Mouse (Mus musculus) forebrain, postnatal 0 days (tissue): ENCODE measurements around the gene Ddx39. TPM values are rescaled to one million over a fixed set of nuclear protein-coding genes. Genes with fewer than 3 reads are reported as not detected.

Experiments
- ATAC-seq: fragments of 200-750 bp; cut with Nextera tagmentation; 2 replicates; pipeline ENCODE4 v1.8.0; 2017; ENCODE audit warnings: mild to moderate bottlenecking, moderate library complexity
- DNase-seq: peaks from one replicate; pipeline ENCODE4 v3.0.0-alpha.2; 2015
- H3K27ac ChIP-seq: fragments of 300-500 bp; sonication (generic); 2 replicates; pipeline ENCODE4 v1.5.1; 2014; ENCODE audit warnings: low read depth, mild to moderate bottlenecking, antibody characterized with exemption, low read length, moderate library complexity, mixed read lengths
- H3K27me3 ChIP-seq: fragments of 300-500 bp; sonication (generic); 2 replicates; pipeline ENCODE4 v1.6.1; 2014; ENCODE audit warnings: mild to moderate bottlenecking, low read length, mixed read lengths; ENCODE audit not compliant: insufficient read depth
- H3K36me3 ChIP-seq: fragments of 300-500 bp; sonication (generic); 2 replicates; pipeline ENCODE4 v1.6.1; 2014; ENCODE audit warnings: mild to moderate bottlenecking, moderate library complexity; ENCODE audit not compliant: insufficient read depth
- H3K4me1 ChIP-seq: fragments of 300-500 bp; sonication (generic); 2 replicates; pipeline ENCODE4 v1.6.1; 2014; ENCODE audit warnings: antibody characterized with exemption; ENCODE audit not compliant: insufficient read depth
- H3K4me2 ChIP-seq: fragments of 300-500 bp; sonication (generic); 2 replicates; pipeline ENCODE4 v1.6.1; 2014; ENCODE audit warnings: low read depth, mild to moderate bottlenecking, moderate library complexity
- H3K4me3 ChIP-seq: fragments of 300-500 bp; sonication (generic); 2 replicates; pipeline ENCODE4 v1.5.1; 2014; ENCODE audit warnings: low read depth, low read length, mixed read lengths
- H3K9ac ChIP-seq: fragments of 300-500 bp; sonication (generic); 2 replicates; pipeline ENCODE4 v1.6.1; 2014; ENCODE audit warnings: mild to moderate bottlenecking
- H3K9me3 ChIP-seq: fragments of 300-500 bp; sonication (generic); 2 replicates; pipeline ENCODE4 v1.6.1; 2016; ENCODE audit warnings: low read length
- CTCF ChIP-seq: sonication (generic); IDR thresholded peaks from 2 replicates; pipeline ENCODE4 v1.5.1; 2016; ENCODE audit warnings: antibody characterized with exemption, control low read depth, low read depth
- WGBS: fragments of 180-500 bp; shearing (Covaris S2); extraction: QIAGEN DNeasy Blood & Tissue Kit; methylation state at CpG from one replicate; pipeline ENCODE4 v1.1.7; 2014; 5-methylcytosine and 5-hydroxymethylcytosine counted together
- polyA plus RNA-seq: library from polyadenylated mRNA; unstranded; fragments of >200 nt; fragmentation: Nextera tagmentation; extraction: Ambion mirVana; gene quantifications from 2 replicates; pipeline ENCODE4 v1.2.1, GENCODE M21; 2015
- total RNA-seq: library from RNA; depleted of rRNA; stranded (reverse); fragments of >200 nt; gene quantifications from 2 replicates; pipeline ENCODE4 v1.2.3, GENCODE M21; 2014

Gene Ddx39
- total and polyA plus RNA-seq, 2 experiments from 2014 or later: 54.1 to 79.5 TPM

GRCm38 (mm10) chr8:83744070-83744469, 29.1 kb downstream of the Ddx39 start:
- 84% methylated on average over 4 of the region's 4 CpGs for WGBS
- H3K27me3 ChIP-seq: peaks cover 19% of the 10 kb centered on the region
- DNase-seq (no peak), ATAC-seq (no peak)
- no peak overlapping the region for H3K9ac ChIP-seq
- H3K4me1 ChIP-seq: peaks cover 8% of the 10 kb centered on the region; the same call in 1 of the 2 replicates
- no peaks in the 10 kb centered on the region for H3K9me3 ChIP-seq
- H3K36me3 ChIP-seq: no peaks in the 10 kb centered on the region
- no peak overlapping the region for H3K4me2 ChIP-seq
- no peak overlapping the region for H3K27ac ChIP-seq
- TF ChIP-seq CTCF: no peak
- no peak overlapping the region for H3K4me3 ChIP-seq

- Histone ChIP-seq H3K9me3 (no peaks in the 10 kb centered on the region), H3K4me1 (peaks cover 8% of the 10 kb centered on the region; the same call in 1 of the 2 replicates), H3K36me3 (no peaks in the 10 kb centered on the region), H3K27me3 (peaks cover 3% of the 10 kb centered on the region; the same call in 1 of the 2 replicates), H3K9ac (peak overlapping the region; percentile 46; the same call in 1 of the 2 replicates), H3K27ac (no peak overlapping the region; the same call in 1 of the 2 replicates), H3K4me3 (peak overlapping the region; percentile 30), H3K4me2 (peak overlapping the region; percentile 65)
- peak; percentile 18; the same call in 1 of the 2 replicates for TF ChIP-seq CTCF
- WGBS: 2% methylated on average over 28 of the region's 28 CpGs
- DNase-seq: peak; percentile 61
- peak; percentile 90 for ATAC-seq
Measured at GRCm38 (mm10) chr8:83747661-83748346, 32.8 kb downstream of the Ddx39 start.

- Histone ChIP-seq H3K9ac (no peak overlapping the region), H3K4me3 (no peak overlapping the region), H3K4me2 (no peak overlapping the region), H3K36me3 (no peaks in the 10 kb centered on the region), H3K4me1 (peaks cover 8% of the 10 kb centered on the region; the same call in 1 of the 2 replicates), H3K27me3 (peaks cover 3% of the 10 kb centered on the region; the same call in 1 of the 2 replicates), H3K27ac (no peak overlapping the region), H3K9me3 (no peaks in the 10 kb centered on the region)
- peak; percentile 58 for ATAC-seq
- 52% methylated on average over 3 of the region's 3 CpGs for WGBS
- DNase-seq: peak; percentile 13
- TF ChIP-seq CTCF: no peak
Measured at GRCm38 (mm10) chr8:83748708-83749107, 33.7 kb downstream of the Ddx39 start.

- no peak overlapping the region for H3K4me2 ChIP-seq
- H3K9me3 ChIP-seq: no peaks in the 10 kb centered on the region
- DNase-seq (no peak), ATAC-seq (no peak)
- no peak overlapping the region for H3K27ac ChIP-seq
- TF ChIP-seq CTCF: no peak
- WGBS: 74% methylated on average over 9 of the region's 9 CpGs
- H3K9ac ChIP-seq: no peak overlapping the region
- H3K27me3 ChIP-seq: peaks cover 3% of the 10 kb centered on the region; the same call in 1 of the 2 replicates
- no peaks in the 10 kb centered on the region for H3K36me3 ChIP-seq
- peaks cover 8% of the 10 kb centered on the region; the same call in 1 of the 2 replicates for H3K4me1 ChIP-seq
- H3K4me3 ChIP-seq: no peak overlapping the region
Measured at GRCm38 (mm10) chr8:83749265-83749664, 34.3 kb downstream of the Ddx39 start.

- H3K27me3 ChIP-seq: no peaks in the 10 kb centered on the region
- H3K27ac ChIP-seq: no peak overlapping the region
- DNase-seq (no peak), ATAC-seq (no peak)
- no peak overlapping the region for H3K9ac ChIP-seq
- H3K36me3 ChIP-seq: no peaks in the 10 kb centered on the region
- peak; percentile 29; the same call in 1 of the 2 replicates for TF ChIP-seq CTCF
- H3K4me3 ChIP-seq: no peak overlapping the region
- no peaks in the 10 kb centered on the region for H3K9me3 ChIP-seq
- H3K4me1 ChIP-seq: no peaks in the 10 kb centered on the region
- WGBS: 51% methylated on average over 3 of the region's 3 CpGs
- no peak overlapping the region for H3K4me2 ChIP-seq
Measured at GRCm38 (mm10) chr8:83754149-83754548, 39.2 kb downstream of the Ddx39 start.

- no peaks in the 10 kb centered on the region for H3K9me3 ChIP-seq
- 98% methylated on average over 3 of the region's 3 CpGs for WGBS
- DNase-seq (no peak), ATAC-seq (no peak)
- peak; percentile 50 for TF ChIP-seq CTCF
- no peaks in the 10 kb centered on the region for H3K4me1 ChIP-seq
- H3K4me3 ChIP-seq: no peak overlapping the region
- no peaks in the 10 kb centered on the region for H3K27me3 ChIP-seq
- no peak overlapping the region for H3K27ac ChIP-seq
- no peak overlapping the region for H3K4me2 ChIP-seq
- no peaks in the 10 kb centered on the region for H3K36me3 ChIP-seq
- no peak overlapping the region for H3K9ac ChIP-seq
Measured at GRCm38 (mm10) chr8:83756273-83756672, 41.3 kb downstream of the Ddx39 start.

GRCm38 (mm10) chr8:83757084-83757607, 42.2 kb downstream of the Ddx39 start:
- DNase-seq (no peak), ATAC-seq (no peak)
- H3K4me1 ChIP-seq: no peaks in the 10 kb centered on the region
- H3K4me3 ChIP-seq: no peak overlapping the region
- H3K36me3 ChIP-seq: no peaks in the 10 kb centered on the region
- H3K4me2 ChIP-seq: no peak overlapping the region
- WGBS: 94% methylated on average over 6 of the region's 6 CpGs
- H3K27me3 ChIP-seq: no peaks in the 10 kb centered on the region
- no peak overlapping the region for H3K27ac ChIP-seq
- H3K9me3 ChIP-seq: no peaks in the 10 kb centered on the region
- TF ChIP-seq CTCF: no peak
- H3K9ac ChIP-seq: no peak overlapping the region
